16 mouse cellular contexts compared by ENCODE assay signal in the genomic region with DNA sequence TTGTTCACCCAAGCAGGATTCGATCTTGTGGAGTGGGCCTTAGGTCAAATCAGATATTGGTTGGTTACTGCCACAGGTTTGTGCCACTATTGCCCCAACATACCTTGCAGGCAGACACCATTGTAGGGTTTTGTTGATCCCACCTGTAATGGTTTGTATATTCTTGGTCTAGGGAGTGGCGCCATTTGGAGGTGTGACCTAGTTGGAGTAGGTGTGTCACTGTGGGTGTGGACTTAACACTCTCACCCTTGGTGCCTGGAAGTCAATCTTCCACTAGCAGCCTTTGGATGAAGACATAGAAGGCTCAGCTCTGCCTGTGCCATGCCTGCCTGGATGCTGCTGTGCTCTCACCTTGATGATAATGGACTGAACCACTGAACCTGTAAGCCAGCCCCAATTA. TPM values are rescaled to one million over a fixed set of nuclear protein-coding genes. Genes with fewer than 3 reads are reported as not detected.
DNase-seq lines count a peak whose midpoint lies in the region; ATAC-seq lines count a peak whose summit lies in the region.
"Not testable (repeated sequence)": the region's sequence is repeated elsewhere in the genome, so short reads cannot be mapped to it uniquely, and the experiment has no call there.
"Had no signal": no experiment of that assay in that cellular context is flagged by ENCODE, and none has a peak within 500 bp of the region (broad histone marks: within the 10 kb centered on the region; RNA-seq: fewer than 3 reads in every experiment).

No protein-coding gene starts in this region.

- not testable (repeated sequence) for H3K27me3 ChIP-seq in forebrain, embryonic 12.5 days; heart, embryonic 13.5 days (replicated peaks); intestine, embryonic 14.5 days (replicated peaks; ENCODE audit: control insufficient read depth, insufficient read depth, low read length); liver, embryonic 12.5 days (replicated peaks); liver, embryonic 16.5 days (ENCODE audit: control insufficient read depth, insufficient read depth, low read depth, low read length); neural tube, embryonic 15.5 days (replicated peaks)

- H3K4me1 ChIP-seq in forebrain, embryonic 12.5 days, result peaks cover 31% of the 10 kb centered on the region
- H3K4me1 ChIP-seq in heart, embryonic 13.5 days, result peaks cover 33% of the 10 kb centered on the region
- peaks cover 18% of the 10 kb centered on the region for H3K4me1 ChIP-seq in intestine, embryonic 14.5 days (replicated peaks; ENCODE audit: control insufficient read depth, insufficient read depth, low read length)
- peaks cover 43% of the 10 kb centered on the region for H3K4me1 ChIP-seq in liver, embryonic 12.5 days
- H3K4me1 ChIP-seq in liver, embryonic 16.5 days (ENCODE audit: control insufficient read depth, low read depth, low read length), result peaks cover 35% of the 10 kb centered on the region
- peaks cover 24% of the 10 kb centered on the region for H3K4me1 ChIP-seq in neural tube, embryonic 15.5 days

- not testable (repeated sequence) for H3K9ac ChIP-seq in forebrain, embryonic 12.5 days; heart, embryonic 13.5 days; intestine, embryonic 14.5 days (ENCODE audit: low read length); liver, embryonic 16.5 days (ENCODE audit: low read depth, low read length); neural tube, embryonic 15.5 days (replicated peaks)
- peak overlapping the region; percentile 75; the same call in 1 of the 2 replicates for H3K9ac ChIP-seq in liver, embryonic 12.5 days

- peak; percentile 34 for DNase-seq in cerebellum, adult 9-10 months
- DNase-seq in intestine, embryonic 14.5 days (ENCODE audit: low spot score), result peak; percentile 18

- H3K9me3 ChIP-seq in forebrain, embryonic 12.5 days; heart, embryonic 13.5 days; intestine, embryonic 14.5 days (ENCODE audit: control insufficient read depth, low read length); liver, embryonic 12.5 days (replicated peaks); liver, embryonic 16.5 days (replicated peaks; ENCODE audit: control insufficient read depth, low read length); neural tube, embryonic 15.5 days (replicated peaks): not testable (repeated sequence)

- not testable (repeated sequence) for H3K27ac ChIP-seq in forebrain, embryonic 12.5 days; heart, embryonic 13.5 days (replicated peaks); intestine, embryonic 14.5 days (ENCODE audit: low read depth)
- H3K27ac ChIP-seq in liver, embryonic 12.5 days, result peak overlapping the region; percentile 94
- peak overlapping the region; percentile 93 for H3K27ac ChIP-seq in liver, embryonic 16.5 days (ENCODE audit: low read length)
- H3K27ac ChIP-seq in neural tube, embryonic 15.5 days (replicated peaks), result peak overlapping the region; percentile 90; the same call in 1 of the 2 replicates

- H3K4me3 ChIP-seq in forebrain, embryonic 12.5 days (replicated peaks); intestine, embryonic 14.5 days (ENCODE audit: low read depth, low read length); neural tube, embryonic 15.5 days (replicated peaks): not testable (repeated sequence)
- H3K4me3 ChIP-seq in heart, embryonic 13.5 days, result 0 out of 2 replicates have a peak overlapping the region, but pooled peaks have one; percentile 85
- peak overlapping the region; percentile 85 for H3K4me3 ChIP-seq in liver, embryonic 12.5 days
- H3K4me3 ChIP-seq in liver, embryonic 16.5 days (ENCODE audit: low read depth, low read length), result peak overlapping the region; percentile 95

- H3K4me2 ChIP-seq in forebrain, embryonic 12.5 days, result peak overlapping the region; percentile 57; the same call in 1 of the 2 replicates
- peak overlapping the region; percentile 85 for H3K4me2 ChIP-seq in heart, embryonic 13.5 days
- not testable (repeated sequence) for H3K4me2 ChIP-seq in intestine, embryonic 14.5 days (ENCODE audit: low read length); neural tube, embryonic 15.5 days
- H3K4me2 ChIP-seq in liver, embryonic 12.5 days, result peak overlapping the region; percentile 74
- peak overlapping the region; percentile 81 for H3K4me2 ChIP-seq in liver, embryonic 16.5 days (ENCODE audit: low read depth, low read length)

- 89% methylated on average over 2 of the region's 2 CpGs for WGBS in forebrain, embryonic 12.5 days
- WGBS in heart, embryonic 13.5 days, result 79% methylated on average over 2 of the region's 2 CpGs
- WGBS in intestine, embryonic 14.5 days, result 95% methylated on average over 2 of the region's 2 CpGs
- WGBS in liver, embryonic 12.5 days (ENCODE audit: insufficient replicate concordance), result 86% methylated on average over 2 of the region's 2 CpGs
- WGBS in liver, embryonic 16.5 days (ENCODE audit: insufficient replicate concordance), result 84% methylated on average over 2 of the region's 2 CpGs
- WGBS in neural tube, embryonic 15.5 days, result 100% methylated on average over 2 of the region's 2 CpGs

- not testable (repeated sequence) for H3K36me3 ChIP-seq in forebrain, embryonic 12.5 days (replicated peaks); heart, embryonic 13.5 days; intestine, embryonic 14.5 days (ENCODE audit: control insufficient read depth, insufficient read depth, low read length); liver, embryonic 16.5 days (ENCODE audit: control insufficient read depth, insufficient read depth); neural tube, embryonic 15.5 days
- H3K36me3 ChIP-seq in liver, embryonic 12.5 days, result peaks cover 23% of the 10 kb centered on the region

- ATAC-seq in forebrain, embryonic 12.5 days (ENCODE audit: low FRiP score); heart, embryonic 13.5 days (ENCODE audit: extremely low read depth, insufficient number of reproducible peaks, low FRiP score, low TSS enrichment); intestine, embryonic 14.5 days (replicated peaks; ENCODE audit: low FRiP score, low TSS enrichment, low read depth); liver, embryonic 12.5 days; liver, embryonic 16.5 days (ENCODE audit: low read depth); neural tube, embryonic 15.5 days (ENCODE audit: low FRiP score): not testable (repeated sequence)

RNA-seq across cellular contexts. Expression of gene Incenp, which starts 1.3 kb away (rescaled TPM):
- polyA plus RNA-seq in forebrain, embryonic 12.5 days (2016; fragmentation: Nextera tagmentation; extraction: Ambion mirVana), result 147 and 149 TPM in 2 replicates
- 68.6 and 69.4 TPM in 2 replicates for polyA plus RNA-seq in heart, embryonic 13.5 days (2015; fragmentation: Nextera tagmentation; extraction: Ambion mirVana)
- polyA plus RNA-seq in intestine, embryonic 14.5 days (2014; fragmentation: Nextera tagmentation; extraction: Ambion mirVana), result 84.8 and 85.3 TPM in 2 replicates
- polyA plus RNA-seq in liver, embryonic 12.5 days (2016; fragmentation: Nextera tagmentation; extraction: Ambion mirVana), result 157 and 159 TPM in 2 replicates
- 76.2 and 79.7 TPM in 2 replicates for polyA plus RNA-seq in liver, embryonic 16.5 days (2015; fragmentation: Nextera tagmentation; extraction: Ambion mirVana)
- polyA plus RNA-seq in neural tube, embryonic 15.5 days (2015; fragmentation: Nextera tagmentation; extraction: Ambion mirVana), result 21.8 and 45.8 TPM in 2 replicates

RNA-seq across cellular contexts. Expression of gene Scgb2a2, which starts 53.3 kb away (rescaled TPM):
- not detected in 2 replicates for polyA plus RNA-seq in forebrain, embryonic 12.5 days (2016; fragmentation: Nextera tagmentation; extraction: Ambion mirVana)
- polyA plus RNA-seq in heart, embryonic 13.5 days (2015; fragmentation: Nextera tagmentation; extraction: Ambion mirVana), result not detected in 2 replicates
- not detected in 2 replicates for polyA plus RNA-seq in intestine, embryonic 14.5 days (2014; fragmentation: Nextera tagmentation; extraction: Ambion mirVana)
- not detected in 2 replicates for polyA plus RNA-seq in liver, embryonic 12.5 days (2016; fragmentation: Nextera tagmentation; extraction: Ambion mirVana)
- not detected in 2 replicates for polyA plus RNA-seq in liver, embryonic 16.5 days (2015; fragmentation: Nextera tagmentation; extraction: Ambion mirVana)
- not detected in 2 replicates for polyA plus RNA-seq in neural tube, embryonic 15.5 days (2015; fragmentation: Nextera tagmentation; extraction: Ambion mirVana)
- polyA plus RNA-seq: brain, embryonic 14.5 days; C2C12; embryonic facial prominence, embryonic 11.5 days; embryonic facial prominence, embryonic 15.5 days; forebrain, embryonic 11.5 days; forebrain, postnatal 0 days; gonadal fat pad, adult 2 months; heart, embryonic 14.5 days; hindbrain, embryonic 15.5 days had no signal
